Mouse (Mus musculus) CH12.LX (cell line): ENCODE results near the gene Reps1. TPM values are rescaled to one million over a fixed set of nuclear protein-coding genes. Genes with fewer than 3 reads are reported as not detected.

ENCODE experiments used
- DNase-seq: peaks from one replicate; pipeline ENCODE4 v3.0.0-alpha.2; 2013; ENCODE audit errors: extremely low read depth
- H3K27ac ChIP-seq: 2 replicates; pipeline ENCODE4 v1.5.1; 2012; ENCODE audit warnings: low read depth, mild to moderate bottlenecking, control low read depth, moderate library complexity; ENCODE audit not compliant: insufficient read depth
- H3K27me3 ChIP-seq: replicated peaks from 2 replicates; pipeline ENCODE3; 2012; ENCODE audit warnings: inconsistent platforms
- H3K36me3 ChIP-seq, 2 experiments: replicated peaks in 1 of 2; 2 replicates each; pipeline versions ENCODE3 to v1.6.1; 2012; ENCODE audit warnings: inconsistent platforms in 1 of 2, low read length in 1 of 2, mild to moderate bottlenecking in 1 of 2, mixed read lengths in 1 of 2, moderate library complexity in 1 of 2; ENCODE audit not compliant: control insufficient read depth in 1 of 2, insufficient read depth in 1 of 2
- H3K4me1 ChIP-seq, 2 experiments: 2 replicates each; pipeline ENCODE4 v1.6.1; 2012; ENCODE audit warnings: inconsistent platforms in 1 of 2, moderate library complexity in 1 of 2; ENCODE audit not compliant: insufficient read depth in 2 of 2, control insufficient read depth in 1 of 2
- H3K4me2 ChIP-seq: 2 replicates; pipeline ENCODE4 v1.6.1; 2012; ENCODE audit warnings: low read depth, mild to moderate bottlenecking, control low read depth; ENCODE audit not compliant: poor library complexity, insufficient read depth, severe bottlenecking
- H3K4me3 ChIP-seq, 3 experiments: fragments of 150-350 bp in 1 of 3; sonication (generic) in 1 of 3; replicated peaks in 1 of 3; 2 replicates each; pipeline versions ENCODE3 to v1.5.1; 2011 to 2012; ENCODE audit warnings: low read depth in 2 of 3, low read length in 2 of 3, mild to moderate bottlenecking in 2 of 3, moderate library complexity in 2 of 3, control low read depth in 1 of 3, improper control_type of control experiment in 1 of 3, inconsistent platforms in 1 of 3, mixed read lengths in 1 of 3; ENCODE audit not compliant: poor library complexity in 1 of 3
- H3K79me2 ChIP-seq: replicated peaks from 2 replicates; pipeline ENCODE4 v1.6.1; 2012; ENCODE audit warnings: mild to moderate bottlenecking, moderate library complexity; ENCODE audit not compliant: control insufficient read depth, poor library complexity, insufficient read depth, severe bottlenecking; ENCODE audit errors: extremely low read depth
- H3K9ac ChIP-seq: 2 replicates; pipeline ENCODE4 v1.6.1; 2012; ENCODE audit warnings: low read depth, mild to moderate bottlenecking, control low read depth, moderate library complexity; ENCODE audit not compliant: insufficient read depth
- H3K9me3 ChIP-seq: replicated peaks from 2 replicates; pipeline ENCODE3; 2012; ENCODE audit warnings: low read length, inconsistent platforms, mixed read lengths
- BHLHE40 ChIP-seq: IDR thresholded peaks from 2 replicates; pipeline ENCODE4 v1.6.1; 2011; ENCODE audit warnings: mild to moderate bottlenecking, low read depth, low read length, improper control_type of control experiment
- CHD1 ChIP-seq: IDR thresholded peaks from 2 replicates; pipeline ENCODE4 v1.6.1; 2012; ENCODE audit warnings: low read depth, low read length, improper control_type of control experiment, inconsistent platforms
- CTCF ChIP-seq, 2 experiments: IDR thresholded peaks in 1 of 2; conservative IDR thresholded peaks in 1 of 2; 2 replicates each; pipeline ENCODE4 v1.5.1; 2011 to 2012; ENCODE audit warnings: low read depth in 2 of 2, low read length in 2 of 2, improper control_type of control experiment in 1 of 2, inconsistent platforms in 1 of 2, mild to moderate bottlenecking in 1 of 2, moderate library complexity in 1 of 2
- E2F4 ChIP-seq: IDR thresholded peaks from 2 replicates; pipeline ENCODE4 v1.6.1; 2011; ENCODE audit warnings: low read depth, low read length, improper control_type of control experiment; ENCODE audit not compliant: insufficient replicate concordance
- GABPA ChIP-seq: IDR thresholded peaks from 2 replicates; pipeline ENCODE4 v1.6.1; 2012; ENCODE audit warnings: low read depth, low read length, improper control_type of control experiment, inconsistent platforms; ENCODE audit not compliant: insufficient replicate concordance
- JUN ChIP-seq: IDR thresholded peaks from 2 replicates; pipeline ENCODE4 v1.6.1; 2011; ENCODE audit warnings: low read depth, mild to moderate bottlenecking, low read length, improper control_type of control experiment, moderate library complexity; ENCODE audit not compliant: insufficient read depth
- KAT2A ChIP-seq: IDR thresholded peaks from 2 replicates; pipeline ENCODE4 v1.6.1; 2012; ENCODE audit warnings: low read length, improper control_type of control experiment, inconsistent platforms; ENCODE audit not compliant: insufficient replicate concordance
- MEF2A ChIP-seq: IDR thresholded peaks from 2 replicates; pipeline ENCODE4 v1.6.1; 2014; ENCODE audit warnings: low read depth, mild to moderate bottlenecking, inconsistent platforms, low read length, improper control_type of control experiment, borderline replicate concordance
- MXI1 ChIP-seq: IDR thresholded peaks from 2 replicates; pipeline ENCODE4 v1.6.1; 2011; ENCODE audit warnings: mild to moderate bottlenecking, low read depth, low read length, improper control_type of control experiment
- MYC ChIP-seq: IDR thresholded peaks from 2 replicates; pipeline ENCODE4 v1.6.1; 2011; ENCODE audit warnings: low read depth, mild to moderate bottlenecking, improper control_type of control experiment, low read length
- NELFE ChIP-seq: IDR thresholded peaks from 2 replicates; pipeline ENCODE4 v1.6.1; 2011; ENCODE audit warnings: low read depth, low read length, improper control_type of control experiment
- PAX5 ChIP-seq: IDR thresholded peaks from 2 replicates; pipeline ENCODE4 v1.6.1; 2012; ENCODE audit warnings: low read length, inconsistent platforms, mixed read lengths
- POLR2A ChIP-seq: IDR thresholded peaks from 2 replicates; pipeline ENCODE4 v1.6.1; 2011; ENCODE audit warnings: low read depth, mild to moderate bottlenecking, improper control_type of control experiment, low read length
- SIN3A ChIP-seq: IDR thresholded peaks from 2 replicates; pipeline ENCODE4 v1.6.1; 2012; ENCODE audit warnings: low read length, improper control_type of control experiment, inconsistent platforms
- SMC3 ChIP-seq: IDR thresholded peaks from 2 replicates; pipeline ENCODE4 v1.6.1; 2011; ENCODE audit warnings: low read depth, low read length, improper control_type of control experiment
- TBP ChIP-seq: conservative IDR thresholded peaks from 2 replicates; pipeline ENCODE4 v1.6.1; 2011; ENCODE audit warnings: low read depth, low read length, improper control_type of control experiment
- UBTF ChIP-seq: IDR thresholded peaks from 2 replicates; pipeline ENCODE4 v1.6.1; 2012; ENCODE audit warnings: low read depth, mild to moderate bottlenecking, inconsistent platforms, low read length, improper control_type of control experiment, moderate library complexity
- USF2 ChIP-seq: conservative IDR thresholded peaks from 2 replicates; pipeline ENCODE4 v1.6.1; 2011; ENCODE audit warnings: low read depth, low read length, improper control_type of control experiment
- ZMIZ1 ChIP-seq: IDR thresholded peaks from 2 replicates; pipeline ENCODE4 v1.6.1; 2012; ENCODE audit warnings: low read depth, mild to moderate bottlenecking, inconsistent platforms, low read length, improper control_type of control experiment
- dilution Hi-C: fragments of 300-500 bp; cut with MboI; formaldehyde crosslinking; loops from 2 replicates; pipeline ENCODE4 v1.14.3; 2020; ENCODE audit warnings: low sequenced_read_pairs; ENCODE audit not compliant: extremely low pct_unique_long_range_greater_than_20kb, extremely low pct_ligation_motif_present
- in situ Hi-C: fragments of 300-500 bp; cut with MboI; formaldehyde crosslinking; loops from 3 replicates; pipeline ENCODE4 v1.14.3; 2019; ENCODE audit warnings: low sequenced_read_pairs, low pct_ligation_motif_present, low pct_unique_long_range_greater_than_20kb, mixed read lengths
- polyA plus RNA-seq: library from polyadenylated mRNA; unstranded; fragments of >175 nt; gene quantifications from 2 replicates; pipeline ENCODE4 v1.2.1, GENCODE M21; 2012; ENCODE audit warnings: low read depth; ENCODE audit not compliant: insufficient read length
- total RNA-seq, 2 experiments: library from RNA; depleted of rRNA; stranded (reverse); fragments of 300-350 nt in 1 of 2; fragments of >200 nt in 1 of 2; gene quantifications; 2 replicates each; pipeline ENCODE4 v1.2.3; 2012 to 2014

Reps1 gene
- total and polyA plus RNA-seq, 3 experiments, result 34.4 to 61.5 (median 37.9) TPM

DNA sequence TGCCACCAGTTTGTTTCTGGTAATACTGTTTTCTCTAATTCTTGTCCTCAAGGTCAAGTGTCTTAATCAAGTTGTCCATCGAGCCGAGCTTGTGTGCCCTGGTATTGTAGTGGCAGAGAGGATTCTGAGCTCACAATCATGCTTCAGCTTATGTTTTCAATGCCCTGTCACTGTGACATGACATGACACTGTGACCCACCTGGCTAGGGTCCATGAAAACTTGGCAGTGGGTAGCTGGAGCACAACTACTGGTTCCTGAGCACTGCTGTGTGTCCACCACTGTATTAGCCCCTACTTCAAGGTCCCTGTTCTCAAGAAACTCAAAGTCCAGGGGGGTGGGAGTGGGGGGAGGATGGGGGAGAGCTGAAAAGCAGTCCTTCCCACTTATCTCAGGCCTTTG is 85.7 kb downstream of the Reps1 start:
- H3K27ac ChIP-seq, result no peak overlapping the region
- no peaks in the 10 kb centered on the region for H3K4me1 ChIP-seq
- no peak overlapping the region for H3K4me2 ChIP-seq
- dilution Hi-C loops (no loop called here), in situ Hi-C loops (no loop called here)
- H3K4me3 ChIP-seq, result no peak overlapping the region
- H3K79me2 ChIP-seq, result no peaks in the 10 kb centered on the region
- no peak overlapping the region for H3K9ac ChIP-seq
- no peaks in the 10 kb centered on the region for H3K9me3 ChIP-seq
- DNase-seq, result no peak
- H3K36me3 ChIP-seq, result no peaks in the 10 kb centered on the region
- TF ChIP-seq CTCF (conservative IDR thresholded peaks at IDR 0.05 in 1 of 2, IDR thresholded peaks at IDR 0.05 in 1 of 2; ENCODE audit: low read depth in 2 of 2, low read length in 2 of 2) (no peak), JUN (no peak), MXI1 (no peak), NELFE (no peak), POLR2A (no peak), USF2 (no peak), GABPA (no peak), MYC (no peak), KAT2A (no peak), MEF2A (no peak), PAX5 (no peak), BHLHE40 (no peak)
- H3K27me3 ChIP-seq, result no peaks in the 10 kb centered on the region

DNA sequence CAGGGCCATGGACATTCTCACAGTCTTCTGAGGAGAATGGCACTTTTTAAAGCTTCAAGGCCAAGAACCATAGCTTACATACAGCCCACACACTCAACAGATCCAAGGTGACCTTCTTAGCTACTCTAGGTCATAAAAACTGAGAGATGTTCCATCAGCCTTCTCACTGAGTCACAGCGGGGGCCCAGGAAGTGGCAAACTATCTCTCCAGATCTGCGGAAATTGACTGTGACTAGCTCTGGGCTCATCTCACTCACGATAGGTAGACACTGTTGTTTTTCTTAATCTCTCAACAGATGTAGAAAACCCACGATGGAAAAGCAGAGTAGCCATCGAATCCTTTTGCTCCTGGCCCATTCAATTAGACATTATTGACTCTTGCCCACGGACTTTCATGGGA is 86.6 kb downstream of the Reps1 start:
- no peak overlapping the region for H3K4me3 ChIP-seq
- H3K4me2 ChIP-seq, result no peak overlapping the region
- H3K4me1 ChIP-seq, result no peaks in the 10 kb centered on the region
- H3K9me3 ChIP-seq, result no peaks in the 10 kb centered on the region
- no peak overlapping the region for H3K9ac ChIP-seq
- H3K27me3 ChIP-seq, result no peaks in the 10 kb centered on the region
- H3K36me3 ChIP-seq, result no peaks in the 10 kb centered on the region
- no peak for DNase-seq
- TF ChIP-seq JUN (no peak), MYC (no peak), CHD1 (no peak), USF2 (no peak), SIN3A (no peak), ZMIZ1 (no peak), UBTF (no peak), SMC3 (no peak), E2F4 (no peak), TBP (no peak)
- in situ Hi-C loops (no loop called here), dilution Hi-C loops (no loop called here)
- H3K27ac ChIP-seq, result no peak overlapping the region
- H3K79me2 ChIP-seq, result no peaks in the 10 kb centered on the region
